Mouse (Mus musculus): ENCODE measurements around the gene 5830473C10Rik. TPM values are rescaled to one million over a fixed set of nuclear protein-coding genes. Genes with fewer than 3 reads are reported as not detected.

5830473C10Rik gene
- polyA plus RNA-seq, 1 experiment from 2014 or later, result not detected

- DNase-seq (ENCODE audit: low spot score) (no peak), ATAC-seq (no peak)
- Histone ChIP-seq H3K4me2 (ENCODE audit: low read length) (no peak overlapping the region), H3K27ac (ENCODE audit: low read depth, low read length) (no peak overlapping the region), H3K4me3 (ENCODE audit: low read depth, low read length) (no peak overlapping the region), H3K9me3 (replicated peaks; ENCODE audit: control insufficient read depth, low read length) (no peaks in the 10 kb centered on the region), H3K36me3 (ENCODE audit: control insufficient read depth, insufficient read depth, low read length) (no peaks in the 10 kb centered on the region), H3K27me3 (replicated peaks; ENCODE audit: control insufficient read depth, insufficient read depth, low read length) (no peaks in the 10 kb centered on the region), H3K4me1 (ENCODE audit: control insufficient read depth, insufficient read depth, low read length) (no peaks in the 10 kb centered on the region), H3K9ac (ENCODE audit: low read length) (no peak overlapping the region)
- WGBS, result 89% methylated on average over 6 of the region's 6 CpGs
Observed at GRCm38 (mm10) chr5:90565205-90565604, 4.3 kb downstream of the 5830473C10Rik start.

DNA sequence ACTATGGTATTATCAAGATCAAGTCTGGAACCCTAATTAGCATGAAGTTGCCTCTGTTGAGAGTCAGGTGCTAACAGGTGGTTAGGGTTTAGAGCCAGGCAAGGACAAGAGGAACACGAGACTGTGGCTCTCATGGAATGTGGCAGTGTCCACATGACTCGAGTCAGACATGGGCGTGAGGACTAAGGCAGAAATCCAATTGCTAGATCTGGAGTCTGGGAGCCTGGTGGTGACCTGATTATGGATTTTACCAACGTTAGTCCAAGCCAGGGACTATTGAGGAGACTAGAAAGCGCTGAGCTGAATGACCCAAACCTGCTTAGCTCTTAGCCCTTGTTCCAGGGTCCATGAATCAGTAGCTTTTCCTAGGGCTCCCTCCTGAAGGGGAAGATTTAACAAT, 6.9 kb downstream of the 5830473C10Rik start:
- H3K36me3 ChIP-seq (ENCODE audit: control insufficient read depth, insufficient read depth, low read length), result no peaks in the 10 kb centered on the region

DNA sequence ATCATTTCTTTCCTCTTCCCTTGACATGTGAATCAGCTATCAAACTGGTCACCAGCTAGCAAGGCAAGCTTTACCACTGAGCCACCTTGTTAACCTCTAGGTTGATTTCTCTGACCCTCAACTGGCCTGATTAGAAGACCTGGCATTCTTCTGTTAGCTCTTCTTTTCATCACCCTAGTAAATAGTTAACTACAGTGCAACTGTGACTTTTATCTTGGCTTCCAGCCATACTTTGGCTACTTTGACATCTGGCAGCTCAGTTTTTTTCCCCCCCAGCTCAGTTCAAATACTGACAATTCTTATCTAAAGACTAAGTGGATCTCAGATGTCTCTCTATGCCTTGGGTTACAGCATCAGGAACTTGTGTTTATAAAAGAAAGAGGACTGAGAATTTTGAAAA, 7.4 kb downstream of the 5830473C10Rik start:
- H3K36me3 ChIP-seq (ENCODE audit: control insufficient read depth, insufficient read depth, low read length), result no peaks in the 10 kb centered on the region
- H3K4me3 ChIP-seq (ENCODE audit: low read depth, low read length), result no peak overlapping the region
- no peaks in the 10 kb centered on the region for H3K27me3 ChIP-seq (replicated peaks; ENCODE audit: control insufficient read depth, insufficient read depth, low read length)
- no peak overlapping the region for H3K9ac ChIP-seq (ENCODE audit: low read length)
- H3K4me1 ChIP-seq (ENCODE audit: control insufficient read depth, insufficient read depth, low read length), result no peaks in the 10 kb centered on the region
- H3K4me2 ChIP-seq (ENCODE audit: low read length), result no peak overlapping the region
- DNase-seq (ENCODE audit: low spot score), result no peak
- no peak overlapping the region for H3K27ac ChIP-seq (ENCODE audit: low read depth, low read length)
- no peaks in the 10 kb centered on the region for H3K9me3 ChIP-seq (replicated peaks; ENCODE audit: control insufficient read depth, low read length)
- no peak for ATAC-seq

More for the DNA sequence above, 6.9 kb downstream of the 5830473C10Rik start:
- ATAC-seq, result no peak
- Histone ChIP-seq H3K9ac (ENCODE audit: low read length) (no peak overlapping the region), H3K4me3 (ENCODE audit: low read depth, low read length) (no peak overlapping the region), H3K27me3 (replicated peaks; ENCODE audit: control insufficient read depth, insufficient read depth, low read length) (no peaks in the 10 kb centered on the region), H3K4me2 (ENCODE audit: low read length) (no peak overlapping the region), H3K27ac (ENCODE audit: low read depth, low read length) (no peak overlapping the region), H3K9me3 (replicated peaks; ENCODE audit: control insufficient read depth, low read length) (no peaks in the 10 kb centered on the region), H3K4me1 (ENCODE audit: control insufficient read depth, insufficient read depth, low read length) (no peaks in the 10 kb centered on the region)
- WGBS, result 88% methylated on average over 5 of the region's 5 CpGs
- no peak for DNase-seq (ENCODE audit: low spot score)

- no peaks in the 10 kb centered on the region for H3K9me3 ChIP-seq (replicated peaks; ENCODE audit: control insufficient read depth, low read length)
- H3K27ac ChIP-seq (ENCODE audit: low read depth, low read length), result no peak overlapping the region
- ATAC-seq (no peak), DNase-seq (ENCODE audit: low spot score) (no peak)
- no peak overlapping the region for H3K4me3 ChIP-seq (ENCODE audit: low read depth, low read length)
- H3K36me3 ChIP-seq (ENCODE audit: control insufficient read depth, insufficient read depth, low read length), result no peaks in the 10 kb centered on the region
- no peak overlapping the region for H3K4me2 ChIP-seq (ENCODE audit: low read length)
- WGBS, result 41% methylated on average over 3 of the region's 3 CpGs
- H3K27me3 ChIP-seq (replicated peaks; ENCODE audit: control insufficient read depth, insufficient read depth, low read length), result no peaks in the 10 kb centered on the region
- no peaks in the 10 kb centered on the region for H3K4me1 ChIP-seq (ENCODE audit: control insufficient read depth, insufficient read depth, low read length)
- no peak overlapping the region for H3K9ac ChIP-seq (ENCODE audit: low read length)
Observed at GRCm38 (mm10) chr5:90571216-90571615, 10.3 kb downstream of the 5830473C10Rik start.

GRCm38 (mm10) chr5:90577751-90578150, 16.8 kb downstream of the 5830473C10Rik start:
- Histone ChIP-seq H3K4me3 (ENCODE audit: low read depth, low read length) (no peak overlapping the region), H3K36me3 (ENCODE audit: control insufficient read depth, insufficient read depth, low read length) (no peaks in the 10 kb centered on the region), H3K9me3 (replicated peaks; ENCODE audit: control insufficient read depth, low read length) (no peaks in the 10 kb centered on the region), H3K27ac (ENCODE audit: low read depth, low read length) (no peak overlapping the region), H3K27me3 (replicated peaks; ENCODE audit: control insufficient read depth, insufficient read depth, low read length) (no peaks in the 10 kb centered on the region), H3K9ac (ENCODE audit: low read length) (no peak overlapping the region), H3K4me2 (ENCODE audit: low read length) (no peak overlapping the region), H3K4me1 (ENCODE audit: control insufficient read depth, insufficient read depth, low read length) (no peaks in the 10 kb centered on the region)
- ATAC-seq (no peak), DNase-seq (ENCODE audit: low spot score) (no peak)
- 90% methylated on average over 9 of the region's 9 CpGs for WGBS

DNA sequence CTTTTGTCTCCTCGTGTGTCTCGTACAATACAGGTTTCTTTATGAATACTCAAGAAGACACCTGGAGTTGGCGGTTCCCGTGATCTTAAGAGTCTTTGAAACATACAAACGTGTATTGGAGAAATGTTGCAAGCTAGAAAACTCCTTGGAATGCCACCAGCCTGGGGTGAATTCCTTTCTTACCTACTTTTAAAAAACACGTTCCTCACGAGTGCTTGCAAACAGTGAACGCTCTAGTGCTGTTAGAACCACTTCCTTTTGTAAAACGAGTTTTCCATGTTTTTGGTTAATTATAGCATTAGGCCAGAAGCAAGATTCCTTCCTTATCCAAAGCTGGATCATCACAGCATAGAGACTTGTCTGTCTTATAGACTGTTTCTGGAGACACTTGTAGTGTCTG, 18.6 kb downstream of the 5830473C10Rik start:
- no peak overlapping the region for H3K27ac ChIP-seq (ENCODE audit: low read depth, low read length)
- WGBS, result 92% methylated on average over 9 of the region's 9 CpGs
- H3K9ac ChIP-seq (ENCODE audit: low read length), result no peak overlapping the region
- no peak overlapping the region for H3K4me2 ChIP-seq (ENCODE audit: low read length)
- H3K4me1 ChIP-seq (ENCODE audit: control insufficient read depth, insufficient read depth, low read length), result no peaks in the 10 kb centered on the region
- no peak for DNase-seq (ENCODE audit: low spot score)
- no peaks in the 10 kb centered on the region for H3K9me3 ChIP-seq (replicated peaks; ENCODE audit: control insufficient read depth, low read length)
- no peak overlapping the region for H3K4me3 ChIP-seq (ENCODE audit: low read depth, low read length)
- no peaks in the 10 kb centered on the region for H3K27me3 ChIP-seq (replicated peaks; ENCODE audit: control insufficient read depth, insufficient read depth, low read length)
- no peak for ATAC-seq
- H3K36me3 ChIP-seq (ENCODE audit: control insufficient read depth, insufficient read depth, low read length), result no peaks in the 10 kb centered on the region

GRCm38 (mm10) chr5:90582179-90582578, 21.3 kb downstream of the 5830473C10Rik start:
- DNase-seq (ENCODE audit: low spot score) (no peak), ATAC-seq (no peak)
- no peak overlapping the region for H3K27ac ChIP-seq (ENCODE audit: low read depth, low read length)
- H3K9ac ChIP-seq (ENCODE audit: low read length), result no peak overlapping the region
- no peak overlapping the region for H3K4me2 ChIP-seq (ENCODE audit: low read length)
- no peaks in the 10 kb centered on the region for H3K4me1 ChIP-seq (ENCODE audit: control insufficient read depth, insufficient read depth, low read length)
- H3K9me3 ChIP-seq (replicated peaks; ENCODE audit: control insufficient read depth, low read length), result no peaks in the 10 kb centered on the region
- 95% methylated on average over 6 of the region's 6 CpGs for WGBS
- no peaks in the 10 kb centered on the region for H3K36me3 ChIP-seq (ENCODE audit: control insufficient read depth, insufficient read depth, low read length)
- H3K4me3 ChIP-seq (ENCODE audit: low read depth, low read length), result no peak overlapping the region
- H3K27me3 ChIP-seq (replicated peaks; ENCODE audit: control insufficient read depth, insufficient read depth, low read length), result no peaks in the 10 kb centered on the region

- H3K9ac ChIP-seq (ENCODE audit: low read length), result no peak overlapping the region
- H3K27me3 ChIP-seq (replicated peaks; ENCODE audit: control insufficient read depth, insufficient read depth, low read length), result no peaks in the 10 kb centered on the region
- H3K4me2 ChIP-seq (ENCODE audit: low read length), result no peak overlapping the region
- WGBS, result 76% methylated on average over 7 of the region's 7 CpGs
- no peaks in the 10 kb centered on the region for H3K36me3 ChIP-seq (ENCODE audit: control insufficient read depth, insufficient read depth, low read length)
- no peak overlapping the region for H3K4me3 ChIP-seq (ENCODE audit: low read depth, low read length)
- no peak for ATAC-seq
- no peaks in the 10 kb centered on the region for H3K4me1 ChIP-seq (ENCODE audit: control insufficient read depth, insufficient read depth, low read length)
- H3K9me3 ChIP-seq (replicated peaks; ENCODE audit: control insufficient read depth, low read length), result no peaks in the 10 kb centered on the region
- no peak overlapping the region for H3K27ac ChIP-seq (ENCODE audit: low read depth, low read length)
- DNase-seq (ENCODE audit: low spot score), result no peak
Observed at GRCm38 (mm10) chr5:90584799-90585198, 23.9 kb downstream of the 5830473C10Rik start.

DNA sequence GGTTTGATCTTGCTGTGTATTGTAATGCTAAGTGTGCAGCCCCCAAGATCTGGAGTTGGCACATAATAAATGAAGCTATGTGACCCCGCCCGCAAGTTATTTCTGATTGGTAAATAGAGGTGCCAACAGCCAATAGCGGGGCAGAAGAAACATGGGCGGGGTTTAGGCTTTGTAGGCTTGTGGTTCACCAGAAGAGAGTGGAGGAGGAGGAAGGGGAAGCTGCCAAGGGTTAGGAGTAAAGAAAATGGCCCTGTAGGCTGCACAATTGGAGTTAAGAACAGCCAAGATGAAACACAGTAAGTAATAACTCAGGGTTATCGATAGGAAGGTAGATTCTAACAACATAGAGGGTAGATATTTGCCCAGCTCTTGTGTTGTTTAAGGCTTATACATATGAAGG, 25.6 kb downstream of the 5830473C10Rik start:
- no peaks in the 10 kb centered on the region for H3K9me3 ChIP-seq (replicated peaks; ENCODE audit: control insufficient read depth, low read length)
- H3K36me3 ChIP-seq (ENCODE audit: control insufficient read depth, insufficient read depth, low read length), result no peaks in the 10 kb centered on the region
- no peak overlapping the region for H3K4me2 ChIP-seq (ENCODE audit: low read length)
- no peak overlapping the region for H3K9ac ChIP-seq (ENCODE audit: low read length)
- H3K4me1 ChIP-seq (ENCODE audit: control insufficient read depth, insufficient read depth, low read length), result no peaks in the 10 kb centered on the region
- peak; percentile 33 for DNase-seq (ENCODE audit: low spot score)
- no peak overlapping the region for H3K4me3 ChIP-seq (ENCODE audit: low read depth, low read length)
- WGBS, result 72% methylated on average over 5 of the region's 5 CpGs
- no peak overlapping the region for H3K27ac ChIP-seq (ENCODE audit: low read depth, low read length)
- no peak for ATAC-seq
- no peaks in the 10 kb centered on the region for H3K27me3 ChIP-seq (replicated peaks; ENCODE audit: control insufficient read depth, insufficient read depth, low read length)
